Mouse (Mus musculus) layer of hippocampus, adult 11-12 months (tissue): ENCODE measurements around the gene Pde10a.
A peak's percentile ranks its signal among the peaks of the same experiment; 100 is the strongest.
"Not testable (repeated sequence)": the region's sequence is repeated elsewhere in the genome, so short reads cannot be mapped to it uniquely, and the experiment has no call there.

Experiments used
- DNase-seq: peaks from one replicate; pipeline ENCODE4 v3.0.0; 2022; ENCODE audit warnings: low spot score

Pde10a gene

DNA sequence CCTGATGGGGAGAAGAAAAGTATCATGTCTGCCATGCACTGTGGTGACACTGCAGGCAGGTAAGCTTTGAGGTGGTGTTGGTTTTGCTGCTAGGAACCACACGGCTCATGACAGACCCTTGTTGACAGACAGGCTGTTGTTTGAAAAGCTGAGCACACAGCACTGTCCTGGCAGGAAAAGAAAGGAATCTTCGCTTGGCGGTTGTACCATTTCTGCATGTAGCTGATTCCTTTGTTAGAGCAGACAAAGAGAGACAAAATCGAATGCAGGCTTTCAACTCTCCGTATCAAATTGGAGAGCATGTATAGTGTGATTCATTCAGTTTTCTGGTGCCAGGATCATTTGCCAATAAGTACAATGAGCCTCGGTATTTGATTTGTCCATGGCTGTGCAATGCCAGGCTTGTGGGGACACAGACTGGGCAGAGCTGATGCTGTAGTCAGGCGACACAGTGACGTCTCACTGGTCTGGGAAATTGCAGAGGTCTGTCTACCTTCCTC is 122.2 kb downstream of the Pde10a start:
- peak; percentile 63 for DNase-seq

DNA sequence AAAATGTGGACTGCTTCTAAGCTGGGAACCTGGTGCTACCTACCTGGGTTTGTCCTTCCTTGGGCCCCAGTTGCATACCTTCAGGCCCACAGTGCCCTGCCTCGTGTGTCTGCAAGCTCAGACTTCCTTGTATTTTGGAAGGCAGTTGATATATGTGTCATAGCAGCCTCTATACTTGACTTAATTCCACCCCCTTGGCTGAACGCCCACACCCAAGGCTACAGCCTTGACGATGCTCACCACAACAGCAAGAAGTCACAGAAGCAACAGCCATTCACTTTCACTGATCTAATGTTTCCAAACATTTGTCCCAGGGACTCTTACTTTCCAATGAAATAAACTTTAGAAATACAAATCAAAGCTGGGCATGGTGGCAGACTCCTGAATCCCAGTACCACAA is 123.1 kb downstream of the Pde10a start:
- DNase-seq = no peak

DNA sequence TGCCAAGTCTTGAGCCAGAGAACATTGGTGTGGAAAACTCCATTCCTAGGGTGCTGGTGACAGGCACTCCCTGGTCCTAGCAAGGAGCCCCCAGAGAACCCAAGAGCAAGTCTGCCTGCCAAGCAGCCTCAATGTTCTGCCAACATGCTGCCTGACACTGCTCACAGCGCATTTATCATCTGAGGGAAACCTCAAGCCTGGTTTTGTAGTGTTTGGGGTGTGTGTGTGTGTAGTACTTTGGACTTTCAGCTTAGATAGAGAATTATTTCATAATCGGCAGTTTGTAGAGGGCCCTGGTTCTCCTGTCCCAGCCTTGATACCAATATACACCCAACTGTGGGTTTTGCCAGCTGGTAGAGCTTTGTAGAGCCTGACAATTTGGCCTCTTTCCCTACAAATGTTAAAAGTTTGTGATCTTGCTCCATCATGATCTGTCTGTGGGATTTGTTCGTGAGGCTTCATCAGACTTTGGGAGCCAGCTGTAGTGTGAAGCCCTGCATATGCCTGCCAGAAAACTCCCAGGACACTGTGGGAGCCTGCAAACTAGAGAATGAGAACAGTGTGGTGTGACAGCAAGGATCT is 127.6 kb downstream of the Pde10a start:
- DNase-seq = peak; percentile 41

DNA sequence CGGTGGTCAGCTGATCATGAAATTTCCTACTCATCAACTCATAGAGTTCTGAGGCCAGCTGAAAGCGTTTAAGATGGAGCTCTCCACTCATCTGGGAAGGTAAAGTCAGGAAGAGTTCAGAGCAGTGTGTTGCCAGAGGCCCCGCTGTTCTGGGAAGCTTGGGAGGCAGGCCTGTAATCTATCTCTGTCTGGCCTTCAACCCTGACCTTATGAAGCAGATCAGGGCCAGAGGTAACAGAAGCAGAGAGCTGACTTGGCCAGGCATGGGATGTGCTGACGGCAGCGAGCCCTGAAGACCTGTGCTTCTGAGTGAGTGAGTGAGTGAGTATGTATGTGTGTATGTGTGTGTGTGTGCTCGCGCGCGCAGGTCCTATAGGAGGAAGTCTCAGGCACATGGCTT is 132.5 kb downstream of the Pde10a start:
- DNase-seq = no peak

DNA sequence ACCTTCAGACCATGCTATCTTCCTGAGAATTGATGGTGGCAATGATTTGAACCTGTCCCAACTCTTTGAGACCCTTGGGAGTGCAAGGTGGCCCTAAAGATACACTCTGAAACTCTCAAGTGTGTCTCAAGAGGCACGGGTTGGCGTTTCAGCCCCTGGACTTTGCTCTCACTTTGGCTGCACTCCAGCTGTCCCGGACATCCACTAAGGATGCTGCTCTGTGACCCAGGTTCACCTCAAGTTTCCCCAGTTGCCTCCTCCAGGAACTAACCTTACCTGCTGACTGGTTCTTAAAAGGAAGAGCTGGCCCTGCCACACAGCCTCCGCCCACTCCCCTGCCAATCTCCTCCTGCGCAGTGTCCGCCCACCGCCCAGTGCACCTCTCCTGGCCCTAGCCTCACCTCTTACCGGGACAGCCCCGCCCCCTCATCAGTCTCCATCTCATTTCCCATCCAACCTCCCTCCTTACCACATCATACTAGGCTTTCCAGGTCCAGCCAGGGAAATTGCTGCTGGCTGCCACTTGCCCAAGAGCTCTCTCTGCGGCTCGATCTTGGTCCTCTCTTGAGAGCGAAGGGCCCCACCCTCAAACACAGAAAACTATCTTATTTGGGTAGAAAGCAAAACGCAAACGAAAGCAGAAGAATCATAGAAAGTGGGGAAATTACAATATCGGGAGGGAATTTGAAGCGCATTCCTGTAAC is 133.7 kb downstream of the Pde10a start:
- DNase-seq = no peak

DNA sequence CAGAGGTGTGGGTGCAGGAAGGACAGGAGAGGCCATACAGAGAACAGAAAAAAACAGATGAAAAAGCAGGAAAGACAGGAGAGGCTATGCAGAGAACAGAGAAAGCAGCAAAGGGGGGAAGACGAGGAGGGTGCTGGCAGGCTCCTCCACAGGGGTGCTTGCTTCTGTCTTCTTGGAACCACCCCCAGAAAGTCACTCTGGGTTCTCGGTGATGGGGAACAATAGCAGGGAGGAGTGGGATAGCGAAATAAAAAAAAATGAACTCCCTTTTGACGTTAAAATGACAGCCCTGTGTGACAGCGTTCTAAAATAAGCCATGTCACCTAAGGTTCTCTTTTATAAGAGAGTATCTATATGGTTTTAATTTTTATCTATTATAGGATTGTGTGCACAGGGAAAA is 141.7 kb downstream of the Pde10a start:
- no peak for DNase-seq

DNA sequence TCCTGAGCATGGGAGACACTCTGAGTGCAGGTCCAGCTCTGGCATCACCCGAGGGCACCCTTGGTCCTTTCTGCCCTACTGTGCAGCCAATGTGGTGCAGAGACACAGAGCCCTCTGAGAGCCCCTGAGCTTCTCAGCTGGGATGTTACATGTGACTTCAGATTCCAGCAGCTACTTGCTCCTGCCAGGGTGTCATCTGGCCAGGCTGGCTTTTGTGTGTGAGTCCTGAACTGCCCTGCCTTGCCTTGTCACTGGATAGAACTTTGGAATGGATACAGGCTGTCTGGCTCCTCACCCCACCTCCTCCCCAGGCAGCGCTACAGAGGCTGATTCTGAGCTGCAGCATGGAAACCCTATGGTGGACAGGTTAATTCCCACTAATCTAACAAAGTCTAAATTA is 149.5 kb downstream of the Pde10a start:
- no peak for DNase-seq

DNA sequence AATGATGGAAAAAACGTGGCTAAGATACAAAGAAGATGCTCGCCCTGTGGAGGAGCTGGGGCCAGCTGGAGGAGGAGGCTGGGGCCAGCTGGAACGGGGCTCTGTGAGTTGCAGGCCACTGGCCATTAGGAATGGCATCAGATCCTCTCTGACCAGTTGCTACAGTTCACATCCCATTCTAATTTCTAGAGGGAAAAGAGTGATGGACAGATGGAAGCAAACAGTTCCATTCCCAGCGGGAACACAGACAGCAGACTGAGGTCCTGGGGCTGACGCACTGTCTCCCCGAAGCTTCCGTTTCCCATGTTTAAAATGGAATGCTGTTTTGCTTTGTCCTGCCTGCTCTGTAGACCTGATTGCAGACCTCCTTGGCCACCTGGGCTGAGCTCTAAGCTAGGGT is 161.2 kb downstream of the Pde10a start:
- no peak for DNase-seq

DNA sequence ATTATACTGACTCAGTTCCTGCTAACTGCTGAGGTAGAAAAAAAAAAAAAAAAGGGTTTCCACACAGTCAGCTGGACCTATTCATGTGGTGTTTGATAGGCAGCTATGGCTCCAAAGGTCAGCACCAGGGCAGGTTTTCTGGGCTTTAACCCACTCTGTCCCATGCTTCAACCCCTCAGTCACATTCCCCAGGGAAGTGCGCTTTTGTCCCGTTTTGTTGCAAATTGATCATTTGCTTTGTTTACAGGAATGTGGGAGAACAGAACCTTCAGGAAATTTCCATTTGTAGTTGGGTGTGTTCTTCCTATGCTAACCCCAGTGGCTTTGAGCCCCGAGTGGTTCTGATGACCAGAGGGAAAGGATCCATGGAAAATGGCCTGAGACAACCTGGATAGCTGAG is 162.9 kb downstream of the Pde10a start:
- no peak for DNase-seq

DNA sequence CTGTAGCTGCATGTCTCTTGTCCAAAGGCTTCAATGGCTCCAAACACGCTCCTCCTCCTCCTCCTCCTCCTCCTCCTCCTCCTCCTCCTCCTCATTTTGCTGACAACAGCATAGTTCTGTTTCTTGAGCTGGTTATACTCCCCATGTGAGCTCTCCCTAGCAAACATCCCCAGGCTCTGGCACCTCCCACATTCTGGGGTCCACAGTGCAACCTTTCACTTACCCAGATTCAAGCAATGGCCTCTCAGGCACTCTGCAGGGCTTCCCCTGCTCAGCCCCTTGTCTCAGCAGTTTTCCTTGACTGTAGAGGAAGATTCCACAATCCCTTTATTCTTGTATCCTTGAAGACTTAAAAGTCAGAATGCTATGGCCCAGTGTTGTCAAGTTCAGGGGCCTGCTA is 173.1 kb downstream of the Pde10a start:
- DNase-seq = no peak

DNA sequence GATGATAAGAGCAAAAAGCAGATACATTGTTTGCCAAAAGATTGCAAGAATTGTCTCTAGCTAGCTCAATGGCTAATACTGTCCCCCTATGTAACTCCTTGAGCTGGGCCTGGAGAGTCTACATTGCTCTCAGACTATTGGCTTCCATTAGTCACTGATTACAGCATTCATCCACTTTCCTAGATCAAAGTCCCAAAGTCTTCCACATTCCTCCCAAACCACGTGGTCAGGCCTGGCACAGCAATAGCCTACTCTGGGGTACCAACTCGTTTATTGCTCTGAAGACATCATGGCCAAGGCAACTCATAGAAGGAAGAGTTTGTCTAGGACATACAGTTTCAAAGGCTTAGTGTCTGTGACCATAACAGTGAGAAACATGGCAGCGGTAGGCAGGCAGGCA is 173.6 kb downstream of the Pde10a start:
- no peak for DNase-seq

DNA sequence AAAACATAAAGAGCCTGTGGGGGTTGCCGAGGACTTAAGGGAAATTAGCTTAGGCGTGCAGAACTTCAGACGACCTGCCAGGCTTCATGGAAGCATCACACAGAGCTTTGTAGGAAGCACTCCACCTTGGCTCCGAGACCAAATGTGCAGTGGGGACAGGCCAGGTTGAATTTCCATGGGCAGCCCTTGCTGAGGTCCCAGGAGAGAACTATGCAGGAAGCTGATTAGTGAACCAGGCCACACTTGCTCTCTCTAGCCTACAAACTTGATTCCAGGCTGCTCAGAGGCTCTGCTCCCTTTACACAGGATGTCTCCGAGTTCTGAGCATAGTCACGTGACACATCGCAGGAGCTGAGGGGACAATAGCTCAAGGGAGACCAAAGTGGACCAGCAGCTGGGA is 175.9 kb downstream of the Pde10a start:
- no peak for DNase-seq

DNA sequence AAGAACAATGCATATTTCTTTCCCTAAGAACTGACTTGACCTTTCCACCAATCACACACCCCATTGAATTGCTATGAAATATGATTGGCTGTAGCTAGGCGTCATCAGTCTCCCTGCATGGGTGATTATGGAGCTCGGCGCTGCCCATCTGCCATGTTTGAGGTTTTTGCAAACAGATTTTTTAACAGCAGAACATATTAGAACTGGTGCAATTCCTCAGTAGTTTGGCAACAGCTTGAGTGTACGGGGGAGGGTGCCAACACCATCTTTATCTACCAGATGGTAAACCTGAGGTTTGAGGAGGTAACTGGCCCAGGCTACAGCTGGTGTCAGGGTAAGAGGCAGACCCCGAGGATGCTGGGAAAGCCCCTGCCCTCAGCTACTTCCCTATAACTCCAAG is 177.3 kb downstream of the Pde10a start:
- DNase-seq = peak; percentile 84

DNA sequence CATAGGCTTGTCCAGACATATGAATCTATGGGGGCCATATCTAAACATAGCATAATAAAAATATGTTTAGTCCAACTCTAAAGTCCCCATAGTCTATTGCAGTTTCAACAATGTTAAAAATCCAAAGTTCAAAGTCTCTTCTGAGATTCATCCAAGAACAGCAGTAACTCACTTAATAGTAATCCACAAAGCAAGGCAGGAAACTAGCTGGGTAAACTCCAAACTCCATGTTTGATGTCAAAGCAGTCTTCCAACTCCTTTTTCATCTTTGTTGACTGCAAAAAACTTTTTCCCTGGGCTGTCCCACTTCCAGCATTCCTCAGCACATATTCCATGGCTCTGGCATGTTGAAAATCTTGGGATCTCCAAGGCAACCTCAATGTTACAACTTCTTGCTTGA is 182.8 kb downstream of the Pde10a start:
- DNase-seq = no peak

DNA sequence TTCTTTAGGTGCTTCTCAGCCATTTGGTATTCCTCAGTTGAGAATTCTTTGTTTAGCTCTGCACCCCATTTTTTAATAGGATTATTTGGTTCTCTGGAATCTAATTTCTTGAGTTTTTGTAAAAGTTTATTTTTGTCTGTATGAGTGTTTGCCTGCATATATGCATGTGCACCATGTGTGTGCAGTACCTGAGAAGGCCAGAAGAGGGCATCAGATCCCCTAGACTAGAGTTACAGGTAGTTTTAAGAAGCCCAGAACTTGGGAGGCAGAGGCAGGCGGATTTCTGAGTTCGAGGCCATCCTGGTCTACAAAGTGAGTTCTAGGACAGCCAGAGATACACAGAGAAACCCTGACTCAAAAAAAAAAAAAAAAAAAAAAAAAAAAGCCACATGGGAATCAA is 187.6 kb downstream of the Pde10a start:
- DNase-seq = not testable (repeated sequence)

DNA sequence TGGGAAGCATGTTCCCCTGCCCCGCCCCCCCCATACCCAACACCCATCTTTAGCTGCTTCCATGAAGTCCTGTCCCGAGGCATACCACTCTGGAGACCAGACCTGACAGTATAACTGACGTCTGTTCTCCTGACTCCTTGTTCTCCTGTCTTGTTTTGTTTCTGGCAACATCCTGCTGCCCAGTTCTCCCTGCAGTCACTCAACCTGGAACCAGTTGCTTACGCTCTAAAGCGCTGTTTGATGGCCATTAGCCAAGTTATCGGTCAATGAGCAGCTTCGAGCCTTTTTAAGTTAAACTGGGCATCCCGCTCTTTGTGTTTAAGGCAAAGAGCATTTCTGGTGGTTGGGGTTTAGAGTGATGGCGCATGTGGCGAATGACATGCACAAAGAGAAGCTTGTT is 195.8 kb downstream of the Pde10a start:
- no peak for DNase-seq

DNA sequence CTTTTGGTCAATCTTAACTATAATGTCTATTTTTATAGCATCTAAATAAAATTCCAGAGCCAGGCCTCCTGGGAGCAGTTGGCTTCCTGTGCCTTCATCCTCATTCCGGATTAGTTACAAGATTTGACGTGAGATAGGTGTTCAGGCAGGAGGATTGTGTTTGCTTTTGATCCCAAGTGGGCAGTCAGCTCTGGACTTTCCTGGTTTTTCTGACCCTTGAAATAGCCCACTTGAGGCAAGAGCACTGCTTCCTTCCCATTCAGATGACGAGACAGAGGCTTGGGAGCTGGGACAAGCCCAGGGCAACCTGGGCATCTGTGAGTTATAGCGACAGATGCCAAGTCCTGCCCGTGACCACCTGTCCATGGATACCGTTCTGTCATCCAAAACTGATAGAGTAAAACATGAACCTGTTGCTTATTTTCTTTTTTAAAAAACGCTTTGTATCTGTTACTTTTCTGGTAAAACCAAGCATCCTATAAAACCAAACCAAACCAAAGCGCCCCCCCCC is 199.3 kb downstream of the Pde10a start:
- no peak for DNase-seq

DNA sequence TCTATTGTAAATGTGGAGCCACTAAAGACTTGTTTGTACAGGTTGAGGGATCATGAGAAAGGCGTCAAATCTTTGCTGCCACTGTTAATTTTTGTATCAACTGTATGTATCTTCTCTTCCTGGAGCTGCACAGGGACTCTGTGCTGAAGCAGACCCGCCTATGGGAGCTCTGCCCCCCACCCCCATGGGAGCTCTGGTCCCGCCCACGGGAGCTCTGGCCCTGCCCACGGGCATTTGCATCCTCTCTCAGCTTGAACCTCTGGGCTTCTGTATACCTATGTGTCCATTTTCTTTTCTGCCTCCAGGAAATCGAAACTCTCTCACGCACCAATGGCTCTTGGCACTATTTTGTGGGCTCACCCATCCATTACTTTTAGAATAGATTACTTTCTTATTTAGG is 203.5 kb downstream of the Pde10a start:
- DNase-seq = no peak

DNA sequence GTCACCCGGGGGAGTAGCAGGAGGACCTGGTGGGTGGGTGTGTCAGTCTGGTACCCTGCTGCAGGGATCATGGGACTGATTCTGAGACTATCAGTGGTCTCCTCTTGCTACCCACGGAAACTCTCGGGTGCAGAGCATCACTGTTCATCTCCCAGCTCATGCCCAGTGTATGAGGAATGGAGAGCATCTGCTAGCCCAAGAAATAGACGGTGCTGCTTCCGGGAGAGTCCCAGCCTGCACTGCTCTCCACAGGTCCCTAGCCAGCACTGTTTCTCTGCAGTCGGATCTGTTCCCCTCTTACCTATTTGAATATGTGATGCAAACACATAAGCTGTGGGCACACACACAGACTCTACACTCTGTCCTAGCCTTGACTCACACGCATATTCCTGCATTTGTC is 204.6 kb downstream of the Pde10a start:
- no peak for DNase-seq

DNA sequence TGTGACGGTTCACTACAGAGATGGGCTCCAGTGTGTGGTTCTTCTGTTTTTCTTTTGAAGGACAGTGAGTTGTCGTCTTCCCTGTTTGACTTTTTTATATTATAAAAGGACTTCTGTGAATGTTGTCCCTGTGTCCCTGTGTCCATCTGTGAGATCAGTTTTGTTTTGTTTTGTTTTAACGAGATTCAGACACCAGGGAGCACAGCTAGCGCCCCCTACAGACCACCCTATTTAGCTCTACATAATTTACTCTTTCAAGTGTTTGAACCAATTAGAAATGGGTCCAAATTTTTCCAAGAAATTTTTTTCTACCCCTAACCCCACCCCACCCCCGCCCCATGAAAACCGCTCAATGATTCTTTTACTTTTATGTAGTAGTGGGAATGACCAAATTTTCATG is 205.9 kb downstream of the Pde10a start:
- peak; percentile 25 for DNase-seq

DNA sequence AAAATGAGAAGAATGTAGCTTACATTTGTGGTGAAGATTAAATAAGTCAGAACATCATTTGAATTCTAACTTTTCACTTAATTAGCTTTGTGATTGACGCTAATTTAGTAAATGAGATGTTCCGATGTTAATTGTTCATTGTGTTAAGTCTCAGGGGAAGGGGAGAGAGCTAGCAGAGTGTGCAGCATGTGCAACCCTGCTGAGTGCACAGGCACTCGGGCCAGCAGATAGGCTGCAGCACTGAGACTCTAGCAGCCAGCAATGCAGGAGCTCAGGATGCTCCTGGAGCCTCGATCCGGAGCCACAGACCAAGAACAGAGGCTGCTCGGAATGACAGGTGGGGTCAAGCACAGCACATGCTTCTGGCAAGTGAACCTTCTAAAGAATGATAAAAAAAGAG is 211.1 kb downstream of the Pde10a start:
- DNase-seq = no peak

DNA sequence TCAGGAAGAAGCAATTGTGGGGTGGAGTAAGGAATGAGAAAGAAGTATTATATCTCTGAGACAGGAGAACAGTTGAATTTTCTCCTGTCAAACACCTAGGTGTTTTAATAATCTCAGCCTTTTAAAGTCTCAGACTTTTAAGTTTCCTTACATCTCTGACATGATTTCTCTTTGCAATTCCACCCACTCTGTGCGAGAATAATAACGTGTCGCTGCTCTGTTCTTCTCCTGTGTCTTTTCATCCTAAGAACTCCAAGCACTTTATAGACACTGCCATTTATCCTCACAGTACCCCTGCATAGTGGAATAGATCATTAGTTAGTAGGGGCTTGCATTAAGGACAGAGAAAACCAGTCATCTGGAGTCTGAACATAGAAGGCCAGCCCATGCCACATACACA is 217.6 kb downstream of the Pde10a start:
- no peak for DNase-seq

DNA sequence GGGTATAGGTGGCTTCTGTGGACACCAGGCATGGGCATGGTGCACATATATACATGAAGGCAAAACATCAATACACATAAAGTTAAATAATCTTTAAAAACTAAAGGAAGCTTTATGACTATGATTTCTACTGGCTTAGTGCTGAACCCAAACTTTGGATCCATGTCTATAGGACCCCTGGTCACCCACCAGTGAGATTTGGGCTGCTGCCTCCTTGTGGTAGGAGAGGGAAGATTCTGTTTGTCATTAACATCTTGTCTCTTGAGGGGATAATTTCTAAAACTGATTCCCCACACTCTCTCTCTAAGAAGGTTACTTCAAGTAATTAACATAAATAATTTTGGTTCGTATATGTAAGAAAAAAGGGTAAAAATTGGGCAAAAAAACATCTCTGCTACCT is 220.2 kb downstream of the Pde10a start:
- no peak for DNase-seq

DNA sequence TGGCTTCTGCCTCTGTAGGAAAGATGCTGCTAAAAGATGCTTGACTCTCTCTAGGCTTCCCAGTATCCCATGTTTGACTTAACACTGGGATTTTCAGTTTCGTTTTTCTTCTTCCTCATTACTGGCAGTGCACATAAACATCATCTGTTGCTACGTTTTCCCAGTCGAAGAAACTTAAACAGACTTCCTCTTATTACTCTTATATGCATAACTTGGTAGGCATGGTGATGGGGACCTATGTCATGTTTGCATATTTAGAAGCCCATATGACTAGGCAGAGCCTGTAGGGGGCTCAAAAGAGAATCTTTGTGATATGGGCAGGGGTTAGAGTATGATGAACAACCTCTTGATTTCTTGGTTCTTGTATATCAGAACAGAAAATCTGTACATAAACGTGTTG is 224.3 kb downstream of the Pde10a start:
- DNase-seq = no peak
